Mouse (Mus musculus) intestine, embryonic 15.5 days (tissue): ENCODE measurements at regions not wholly inside any gene's neighbourhood (a gene's known extent, or its start where the extent isn't known, plus 50 kb on each side); places are given as distances from the start of the nearest gene placed in this dataset.
"Not testable (repeated sequence)": the region's sequence is repeated elsewhere in the genome, so short reads cannot be mapped to it uniquely, and the experiment has no call there.

Experiments
- ATAC-seq: fragments of 200-750 bp; cut with Nextera tagmentation; 2 replicates; pipeline ENCODE4 v1.8.0; 2017; ENCODE audit warnings: moderate TSS enrichment, moderate library complexity
- H3K27ac ChIP-seq: fragments of 300-500 bp; sonication (generic); 2 replicates; pipeline ENCODE4 v1.5.1; 2015; ENCODE audit warnings: mild to moderate bottlenecking, inconsistent platforms
- H3K27me3 ChIP-seq: fragments of 300-500 bp; sonication (generic); replicated peaks from 2 replicates; pipeline ENCODE4 v1.6.1; 2015; ENCODE audit warnings: inconsistent platforms
- H3K36me3 ChIP-seq: fragments of 300-500 bp; sonication (generic); 2 replicates; pipeline ENCODE4 v1.6.1; 2015; ENCODE audit warnings: inconsistent platforms
- H3K4me1 ChIP-seq: fragments of 300-500 bp; sonication (generic); replicated peaks from 2 replicates; pipeline ENCODE4 v1.6.1; 2015; ENCODE audit warnings: inconsistent platforms
- H3K4me2 ChIP-seq: fragments of 300-500 bp; sonication (generic); replicated peaks from 2 replicates; pipeline ENCODE4 v1.6.1; 2015; ENCODE audit warnings: mild to moderate bottlenecking, inconsistent platforms
- H3K4me3 ChIP-seq: fragments of 300-500 bp; sonication (generic); replicated peaks from 2 replicates; pipeline ENCODE4 v1.5.1; 2015; ENCODE audit warnings: inconsistent platforms
- H3K9ac ChIP-seq: fragments of 300-500 bp; sonication (generic); 2 replicates; pipeline ENCODE4 v1.6.1; 2015; ENCODE audit warnings: inconsistent platforms
- H3K9me3 ChIP-seq: fragments of 300-500 bp; sonication (generic); 2 replicates; pipeline ENCODE4 v1.6.1; 2016; ENCODE audit warnings: inconsistent platforms
- WGBS: fragments of 180-500 bp; shearing (Covaris S2); methylation state at CpG from one replicate; pipeline ENCODE4 v1.1.7; 2015; 5-methylcytosine and 5-hydroxymethylcytosine counted together

DNA sequence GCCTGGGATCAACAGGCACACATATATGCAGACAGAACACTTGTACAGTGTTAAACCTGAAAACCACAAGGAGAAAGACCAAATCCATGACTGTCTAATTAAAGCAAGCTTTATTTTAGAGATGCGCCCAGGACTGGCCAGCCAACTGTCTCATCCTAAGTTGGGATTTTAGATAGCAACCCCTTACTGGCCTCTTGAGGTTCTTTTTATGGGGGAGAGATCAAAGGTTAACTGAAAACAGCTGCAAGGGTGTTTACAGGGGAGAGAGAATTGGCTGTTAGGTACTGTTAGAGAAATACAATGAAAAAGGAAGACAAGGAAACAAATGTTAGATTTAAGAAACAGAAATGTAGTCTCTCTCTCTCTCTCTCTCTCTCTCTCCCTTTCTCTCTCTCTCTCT lies 202.4 kb upstream of the Thpo start:
- H3K4me3 ChIP-seq = no peak overlapping the region
- H3K4me1 ChIP-seq = no peaks in the 10 kb centered on the region
- no peak for ATAC-seq
- no peaks in the 10 kb centered on the region for H3K9me3 ChIP-seq
- H3K27ac ChIP-seq = no peak overlapping the region
- 56% methylated on average over 1 of the region's 1 CpGs for WGBS
- H3K27me3 ChIP-seq = no peaks in the 10 kb centered on the region
- H3K36me3 ChIP-seq = no peaks in the 10 kb centered on the region
- no peak overlapping the region for H3K9ac ChIP-seq
- no peak overlapping the region for H3K4me2 ChIP-seq

DNA sequence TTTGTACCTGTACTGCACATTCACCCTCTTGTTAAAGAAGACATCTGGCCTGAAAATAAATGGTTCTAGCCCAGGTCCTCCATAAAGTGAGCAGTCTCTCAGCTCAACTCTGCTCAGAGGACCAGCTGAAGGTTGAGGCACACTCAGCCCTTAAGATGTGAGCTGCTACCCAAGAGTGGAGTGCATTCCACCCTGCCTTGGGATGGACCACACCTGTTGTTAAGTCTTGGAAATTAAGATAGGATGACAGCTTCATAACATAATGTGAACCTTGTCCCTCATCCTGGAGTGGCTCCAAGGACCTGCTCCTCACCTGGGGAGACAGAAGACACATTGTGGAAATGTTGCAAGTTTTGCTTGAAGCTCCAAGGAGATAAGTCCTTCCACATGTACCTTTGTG lies 200.5 kb upstream of the Thpo start:
- H3K27ac ChIP-seq, H3K9me3 ChIP-seq, H3K27me3 ChIP-seq, H3K9ac ChIP-seq, H3K4me3 ChIP-seq, H3K36me3 ChIP-seq, H3K4me2 ChIP-seq, H3K4me1 ChIP-seq: not testable (repeated sequence)
- peak; percentile 25; the same call in 1 of the 2 replicates for ATAC-seq

DNA sequence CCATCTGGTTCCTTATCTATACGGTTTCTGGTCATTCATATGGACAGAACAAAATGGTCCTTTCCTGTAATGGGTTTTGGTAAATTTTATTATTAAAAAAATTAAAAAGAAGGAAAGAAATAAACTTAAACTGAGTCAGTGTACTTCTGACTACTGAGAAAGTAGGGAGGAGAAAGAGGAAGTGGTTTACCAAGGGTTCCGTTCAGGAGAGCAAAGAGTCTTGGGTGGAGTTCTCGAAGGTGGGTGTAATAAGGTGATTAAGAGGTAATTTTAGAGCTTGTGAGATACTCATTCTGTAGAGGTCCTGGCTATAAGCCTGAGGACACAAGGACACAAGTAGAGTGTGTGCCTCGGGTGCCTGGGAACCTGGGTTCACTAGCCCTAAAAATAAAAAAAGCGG lies 195.7 kb upstream of the Thpo start:
- H3K27me3 ChIP-seq, H3K9me3 ChIP-seq, H3K4me1 ChIP-seq, H3K9ac ChIP-seq, H3K36me3 ChIP-seq, H3K27ac ChIP-seq, H3K4me2 ChIP-seq, H3K4me3 ChIP-seq, ATAC-seq: not testable (repeated sequence)
- 74% methylated on average over 5 of the region's 5 CpGs for WGBS

DNA sequence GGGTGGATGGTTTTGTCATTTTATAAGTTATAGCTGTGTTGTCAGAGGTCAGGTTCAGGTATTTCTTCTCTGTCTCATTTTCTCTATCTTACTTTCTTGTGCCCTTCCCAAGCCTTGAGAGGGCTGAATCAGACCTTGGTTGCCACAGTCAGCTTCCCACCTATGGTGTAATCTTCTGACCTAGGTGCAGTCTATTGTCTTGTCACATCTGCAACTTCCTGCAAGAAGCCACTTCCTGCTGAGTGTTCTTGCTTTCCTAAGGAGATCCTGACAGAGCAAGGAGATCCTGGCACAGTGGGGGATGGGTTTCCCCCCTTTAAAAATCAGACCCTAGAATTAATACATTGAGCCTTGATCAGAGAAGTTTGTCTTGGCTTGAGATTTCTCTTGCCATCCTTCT lies 191.5 kb upstream of the Thpo start:
- not testable (repeated sequence) for H3K4me1 ChIP-seq, H3K4me2 ChIP-seq, ATAC-seq

DNA sequence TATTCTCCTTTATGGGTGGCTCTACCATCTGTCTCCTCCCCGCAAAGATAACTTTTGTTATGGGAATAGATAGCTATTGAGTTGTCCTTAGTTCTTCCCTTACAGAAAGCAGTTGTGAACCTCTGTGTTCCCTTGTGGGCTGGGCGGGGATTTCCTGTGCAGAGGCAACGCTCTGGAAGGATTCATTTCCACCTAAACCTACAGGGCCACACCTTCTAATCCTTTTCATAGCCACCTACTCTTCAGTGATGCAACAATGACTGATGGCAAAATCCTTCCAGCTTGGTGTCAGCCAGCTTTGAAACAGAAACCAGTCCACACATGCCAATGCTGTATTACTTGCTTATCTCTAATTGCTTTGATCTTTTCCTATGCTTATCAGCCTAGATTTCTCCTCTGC lies 176.6 kb upstream of the Thpo start:
- not testable (repeated sequence) for H3K27me3 ChIP-seq, H3K9me3 ChIP-seq, H3K4me3 ChIP-seq, ATAC-seq, H3K9ac ChIP-seq, H3K27ac ChIP-seq, H3K36me3 ChIP-seq, H3K4me2 ChIP-seq, H3K4me1 ChIP-seq
- 75% methylated on average over 3 of the region's 3 CpGs for WGBS

More for the DNA sequence above, 191.5 kb upstream of the Thpo start:
- not testable (repeated sequence) for H3K27me3 ChIP-seq, H3K9me3 ChIP-seq, H3K4me3 ChIP-seq, H3K36me3 ChIP-seq, H3K27ac ChIP-seq, H3K9ac ChIP-seq

DNA sequence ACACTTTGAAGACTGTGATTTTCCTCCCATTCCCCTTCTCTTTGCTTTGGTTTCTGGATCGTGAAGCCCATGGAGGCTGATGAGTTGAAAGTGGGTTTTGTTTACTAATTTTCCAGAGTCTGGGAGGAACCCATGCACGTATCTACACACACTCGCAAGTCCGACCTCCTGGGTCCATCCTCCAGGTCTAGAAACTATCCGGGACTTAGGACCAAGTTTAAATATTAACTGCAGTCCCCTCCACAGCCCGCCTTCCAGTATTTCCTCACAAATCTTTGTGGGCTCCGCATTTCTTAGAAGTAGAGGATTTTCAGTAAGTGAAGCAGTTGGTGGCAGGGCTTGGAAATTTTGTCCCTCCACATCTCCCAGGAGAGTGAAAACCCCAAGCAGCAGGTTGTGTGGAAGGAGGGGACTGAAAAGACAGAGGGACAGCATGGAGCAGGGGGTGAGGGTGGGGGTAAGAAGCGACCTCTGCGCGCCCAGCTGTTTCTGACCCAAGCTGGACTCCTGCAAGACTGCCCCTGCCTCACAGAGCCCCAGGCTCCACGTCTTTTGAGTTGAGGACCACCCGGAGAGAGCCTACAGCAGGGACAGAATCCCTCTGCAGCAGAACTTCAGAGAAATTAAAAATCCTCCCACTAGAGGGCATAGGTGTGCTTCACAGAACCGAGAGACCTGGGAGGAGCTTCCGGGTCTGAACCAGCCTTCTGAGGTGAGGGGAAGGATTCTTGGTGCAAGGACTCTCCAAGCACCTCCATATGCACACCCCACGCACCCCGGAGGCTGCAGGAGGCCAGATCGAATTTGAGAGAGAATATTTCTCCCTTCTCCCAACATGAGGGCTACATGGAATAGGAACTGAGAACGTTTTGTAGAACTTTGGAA lies 174.4 kb upstream of the Thpo start:
- peak; percentile 87 for ATAC-seq
- not testable (repeated sequence) for H3K4me1 ChIP-seq, H3K9ac ChIP-seq, H3K36me3 ChIP-seq, H3K27me3 ChIP-seq, H3K9me3 ChIP-seq, H3K27ac ChIP-seq
- WGBS = 26% methylated on average over 18 of the region's 18 CpGs
- Histone ChIP-seq H3K4me3 (peak overlapping the region; percentile 9; the same call in 1 of the 2 replicates), H3K4me2 (peak overlapping the region; percentile 55)

DNA sequence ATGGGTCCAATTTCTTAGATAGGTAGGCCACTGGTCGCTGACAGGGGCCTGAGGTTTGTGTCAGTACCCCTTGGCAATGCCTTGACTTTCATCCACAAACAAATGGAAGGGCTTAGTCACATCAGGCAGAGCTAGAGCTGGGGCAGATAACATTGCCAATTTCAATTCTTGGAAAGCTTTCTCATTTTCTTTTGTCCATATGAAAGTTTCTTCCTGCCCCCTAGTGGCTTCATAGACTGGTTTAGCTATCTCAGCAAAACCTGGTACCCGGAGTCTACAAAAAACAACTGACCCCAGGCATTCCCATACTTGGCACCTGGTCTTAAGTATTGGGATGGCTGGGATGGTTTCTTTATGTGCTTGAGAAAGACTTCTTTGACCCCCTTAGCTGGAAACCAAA lies 161.4 kb upstream of the Thpo start:
- ATAC-seq = no peak
- no peaks in the 10 kb centered on the region for H3K9me3 ChIP-seq
- H3K27ac ChIP-seq = no peak overlapping the region
- H3K27me3 ChIP-seq = no peaks in the 10 kb centered on the region
- WGBS = 54% methylated on average over 2 of the region's 2 CpGs
- H3K36me3 ChIP-seq = no peaks in the 10 kb centered on the region
- no peak overlapping the region for H3K9ac ChIP-seq
- no peaks in the 10 kb centered on the region; the same call in 1 of the 2 replicates for H3K4me1 ChIP-seq
- no peak overlapping the region for H3K4me3 ChIP-seq
- no peak overlapping the region for H3K4me2 ChIP-seq

DNA sequence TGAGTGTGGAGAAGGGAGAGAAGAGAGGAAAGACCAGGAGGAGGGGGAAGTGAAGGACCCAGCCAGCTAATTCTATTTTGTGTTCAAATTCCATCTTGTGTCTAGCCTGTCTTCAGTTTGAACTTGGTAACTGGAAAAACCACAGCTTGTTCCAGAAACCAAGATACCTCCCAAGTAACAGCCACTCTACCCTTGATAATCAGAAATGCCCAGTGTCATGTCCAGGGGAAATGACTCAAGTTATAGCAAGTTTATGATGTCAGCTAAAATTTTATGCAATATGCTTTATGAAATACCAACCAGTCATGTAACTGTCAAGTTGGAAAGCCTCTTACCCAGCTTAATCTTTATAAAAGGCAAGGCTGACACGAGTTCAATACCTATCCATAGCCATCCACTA lies 137.4 kb upstream of the Thpo start:
- H3K27me3 ChIP-seq = no peaks in the 10 kb centered on the region
- H3K4me3 ChIP-seq = no peak overlapping the region
- H3K4me2 ChIP-seq = no peak overlapping the region
- H3K9me3 ChIP-seq = no peaks in the 10 kb centered on the region
- H3K4me1 ChIP-seq = no peaks in the 10 kb centered on the region
- H3K9ac ChIP-seq = no peak overlapping the region
- H3K36me3 ChIP-seq = no peaks in the 10 kb centered on the region
- no peak overlapping the region for H3K27ac ChIP-seq
- ATAC-seq = no peak
- 37% methylated on average over 1 of the region's 1 CpGs for whole genome bisulfite sequencing

DNA sequence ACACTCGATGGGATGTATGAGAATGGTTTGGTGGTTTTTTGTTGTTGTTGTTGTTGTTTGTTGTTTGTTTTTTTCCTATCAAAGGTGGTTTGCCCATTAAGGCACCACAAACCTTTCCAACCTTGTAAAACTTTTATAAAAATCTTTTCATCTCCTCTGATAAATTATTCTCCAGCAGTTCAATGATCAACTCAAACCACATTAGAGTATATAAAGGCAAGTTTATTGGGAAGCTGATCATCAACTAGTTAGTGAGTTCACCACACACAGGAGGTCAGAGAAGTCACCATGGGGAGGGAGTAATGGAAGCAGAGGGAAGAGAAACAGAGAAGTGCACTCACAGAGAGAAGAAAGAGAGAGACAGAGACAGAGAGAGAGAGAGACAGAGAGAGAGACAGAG lies 132.5 kb upstream of the Thpo start:
- Histone ChIP-seq H3K9me3 (no peaks in the 10 kb centered on the region), H3K27me3 (no peaks in the 10 kb centered on the region), H3K9ac (no peak overlapping the region), H3K4me1 (no peaks in the 10 kb centered on the region), H3K4me3 (no peak overlapping the region), H3K36me3 (no peaks in the 10 kb centered on the region), H3K27ac (no peak overlapping the region), H3K4me2 (no peak overlapping the region)
- ATAC-seq = no peak
- 85% methylated on average over 1 of the region's 1 CpGs for WGBS

DNA sequence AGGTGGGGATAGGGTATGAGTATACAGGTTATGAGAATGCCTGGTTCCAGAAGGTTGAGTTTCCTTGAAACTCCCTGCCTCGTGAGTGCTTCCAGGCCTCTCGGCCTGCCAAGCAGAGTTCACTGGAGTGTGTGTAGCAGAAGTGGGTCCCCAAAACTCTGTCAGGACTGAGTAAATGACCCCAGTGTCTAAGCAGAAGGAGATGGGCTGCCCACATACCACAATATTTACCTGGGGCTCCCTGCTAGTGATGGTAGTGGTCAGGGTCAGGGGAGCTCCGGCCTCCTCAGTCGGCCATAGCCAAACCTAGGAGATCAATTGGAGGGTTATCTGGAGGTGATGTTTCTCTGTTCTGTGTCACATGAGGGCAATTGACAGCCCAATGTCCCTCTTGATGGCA lies 126.9 kb upstream of the Thpo start:
- Histone ChIP-seq H3K4me3 (no peak overlapping the region), H3K4me2 (no peak overlapping the region)

DNA sequence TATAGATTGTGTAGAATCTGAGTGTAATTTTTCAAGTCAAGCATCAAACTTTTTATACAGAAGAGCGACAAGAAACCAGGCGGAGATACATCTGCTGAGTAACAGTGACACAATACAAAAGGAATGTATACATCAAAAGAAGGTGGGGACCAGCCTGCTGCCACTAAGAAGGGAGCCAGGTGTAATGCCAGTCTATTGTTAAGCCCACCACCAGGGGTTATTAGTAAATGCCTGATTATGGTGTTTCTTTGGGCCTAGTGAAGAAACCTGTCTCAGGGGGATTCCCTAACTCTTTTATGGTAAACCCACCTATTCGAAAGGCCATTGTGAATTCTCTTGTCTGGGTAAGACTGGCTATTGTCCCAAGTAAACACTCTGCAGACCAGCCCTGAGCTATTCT lies 126.3 kb upstream of the Thpo start:
- WGBS = 88% methylated on average over 3 of the region's 3 CpGs
- H3K4me1 ChIP-seq = not testable (repeated sequence)

More for the DNA sequence above, 126.9 kb upstream of the Thpo start:
- no peaks in the 10 kb centered on the region for H3K36me3 ChIP-seq
- no peaks in the 10 kb centered on the region for H3K9me3 ChIP-seq
- no peaks in the 10 kb centered on the region for H3K27me3 ChIP-seq
- no peak overlapping the region for H3K27ac ChIP-seq
- ATAC-seq = no peak
- no peaks in the 10 kb centered on the region for H3K4me1 ChIP-seq
- H3K9ac ChIP-seq = no peak overlapping the region
- 95% methylated on average over 4 of the region's 4 CpGs for WGBS

DNA sequence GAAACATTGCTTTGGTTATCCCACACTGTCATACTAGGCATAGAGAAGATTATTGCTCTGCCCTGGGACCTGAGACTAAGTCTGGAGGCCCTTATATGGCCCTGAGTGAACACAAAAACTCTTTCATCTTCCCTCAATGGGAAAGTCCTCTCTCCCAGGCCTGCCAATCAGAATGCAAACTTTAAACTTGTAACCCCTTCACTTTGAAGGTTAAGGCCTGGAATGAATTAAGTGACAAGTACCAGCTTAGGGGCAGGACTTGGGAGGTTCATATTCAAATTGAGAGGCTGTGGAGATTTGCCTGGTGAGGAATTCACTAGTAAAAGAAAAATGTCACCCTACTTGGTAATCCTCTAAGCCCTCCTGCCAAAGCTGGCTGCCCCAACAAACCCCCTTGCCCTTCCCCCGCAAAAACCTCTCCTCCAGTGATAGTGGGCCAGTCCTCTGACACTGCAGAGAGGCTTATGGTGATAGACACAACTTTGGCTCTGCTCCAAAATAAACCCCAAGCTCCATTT lies 120.4 kb upstream of the Thpo start:
- H3K9ac ChIP-seq = no peak overlapping the region
- H3K9me3 ChIP-seq = no peaks in the 10 kb centered on the region
- no peaks in the 10 kb centered on the region for H3K4me1 ChIP-seq
- ATAC-seq = no peak
- no peaks in the 10 kb centered on the region for H3K36me3 ChIP-seq
- no peaks in the 10 kb centered on the region for H3K27me3 ChIP-seq
- H3K4me2 ChIP-seq = no peak overlapping the region
- no peak overlapping the region for H3K27ac ChIP-seq
- WGBS = 74% methylated on average over 1 of the region's 1 CpGs
- H3K4me3 ChIP-seq = no peak overlapping the region

More for the DNA sequence above, 126.3 kb upstream of the Thpo start:
- H3K36me3 ChIP-seq, H3K9me3 ChIP-seq, ATAC-seq, H3K27me3 ChIP-seq, H3K4me3 ChIP-seq, H3K4me2 ChIP-seq, H3K9ac ChIP-seq, H3K27ac ChIP-seq: not testable (repeated sequence)

DNA sequence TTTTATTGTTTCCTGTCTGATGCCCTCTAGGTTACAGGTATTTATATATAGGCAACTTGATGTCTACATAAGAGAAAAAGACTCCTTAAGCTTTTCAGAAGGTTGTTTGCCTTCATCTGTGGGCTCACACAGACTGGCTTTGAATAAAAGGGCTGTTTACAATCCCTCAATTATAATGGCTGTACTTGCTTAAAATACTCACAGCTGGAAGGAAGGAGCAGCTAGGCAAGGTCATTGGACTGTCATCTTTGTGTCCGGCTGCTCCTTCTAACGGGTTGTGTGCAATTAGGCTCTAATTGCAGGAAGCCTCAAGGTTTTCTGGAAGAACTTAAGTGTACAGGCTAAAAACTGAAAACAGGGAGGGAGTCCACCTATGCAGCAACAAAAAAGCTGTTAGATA lies 103.8 kb upstream of the Thpo start:
- Histone ChIP-seq H3K4me3 (no peak overlapping the region), H3K27me3 (no peaks in the 10 kb centered on the region), H3K27ac (no peak overlapping the region), H3K4me2 (no peak overlapping the region), H3K9me3 (no peaks in the 10 kb centered on the region), H3K36me3 (no peaks in the 10 kb centered on the region), H3K4me1 (no peaks in the 10 kb centered on the region), H3K9ac (no peak overlapping the region)
- no peak for ATAC-seq
- WGBS = 14% methylated on average over 2 of the region's 2 CpGs
